Mouse (Mus musculus): Measurements from ENCODE around the gene Slc7a5. TPM values are rescaled to one million over a fixed set of nuclear protein-coding genes. Genes with fewer than 3 reads are reported as not detected.

Gene Slc7a5
- polyA plus RNA-seq, 1 experiment: 4.3 TPM

GRCm38 (mm10) chr8:121908378-121909147, 1.1 kb upstream of the Slc7a5 start:
- H3K36me3 ChIP-seq (ENCODE audit: control insufficient read depth, insufficient read depth, low read length): no peaks in the 10 kb centered on the region
- 47% methylated on average over 8 of the region's 8 CpGs for WGBS
- no peaks in the 10 kb centered on the region for H3K27me3 ChIP-seq (replicated peaks; ENCODE audit: control insufficient read depth, insufficient read depth, low read length)
- no peak for DNase-seq
- TF ChIP-seq POLR2A (IDR thresholded peaks at IDR 0.05; ENCODE audit: low read depth, low read length) (no peak), CTCF (conservative IDR thresholded peaks at IDR 0.05; ENCODE audit: insufficient read depth, insufficient read length, low read depth, low read length) (no peak)
- no peaks in the 10 kb centered on the region for H3K4me1 ChIP-seq (ENCODE audit: control insufficient read depth, insufficient read depth, low read length)
- no peak overlapping the region for H3K27ac ChIP-seq (ENCODE audit: insufficient read depth, low read depth, low read length)
- H3K4me3 ChIP-seq (ENCODE audit: insufficient read depth, low read depth, low read length): no peak overlapping the region

- TF ChIP-seq CTCF (conservative IDR thresholded peaks at IDR 0.05; ENCODE audit: insufficient read depth, insufficient read length, low read depth, low read length) (no peak), POLR2A (IDR thresholded peaks at IDR 0.05; ENCODE audit: low read depth, low read length) (no peak)
- DNase-seq: no peak
- under 1% methylated on average over 72 of the region's 72 CpGs for WGBS
- Histone ChIP-seq H3K4me3 (ENCODE audit: insufficient read depth, low read depth, low read length) (peak overlapping the region; percentile 69), H3K27ac (ENCODE audit: insufficient read depth, low read depth, low read length) (no peak overlapping the region), H3K4me1 (ENCODE audit: control insufficient read depth, insufficient read depth, low read length) (no peaks in the 10 kb centered on the region), H3K36me3 (ENCODE audit: control insufficient read depth, insufficient read depth, low read length) (no peaks in the 10 kb centered on the region), H3K27me3 (replicated peaks; ENCODE audit: control insufficient read depth, insufficient read depth, low read length) (no peaks in the 10 kb centered on the region)
These were observed 667 bp downstream of the Slc7a5 start for GRCm38 (mm10) chr8:121906542-121907512.

DNA sequence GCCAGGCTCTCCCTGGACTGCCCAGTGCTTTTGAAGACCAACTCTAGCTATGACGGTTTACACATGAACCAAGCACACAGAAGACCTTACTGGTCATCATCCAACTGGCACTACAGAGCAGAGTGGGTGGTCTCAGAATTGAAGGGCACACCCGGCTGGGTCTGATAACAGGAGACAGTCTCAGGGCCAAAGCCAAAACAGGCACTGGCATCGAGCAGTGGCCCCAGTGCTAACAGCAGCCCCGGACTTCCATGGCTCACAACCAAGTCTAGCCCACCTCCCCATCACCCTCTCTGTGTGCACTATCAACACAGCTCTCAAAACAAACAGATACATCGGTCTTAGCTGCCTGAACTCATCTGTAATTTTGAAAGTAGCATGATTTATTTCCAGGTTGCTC, 1.6 kb downstream of the Slc7a5 start:
- Histone ChIP-seq H3K4me1 (ENCODE audit: control insufficient read depth, insufficient read depth, low read length) (no peaks in the 10 kb centered on the region), H3K27me3 (replicated peaks; ENCODE audit: control insufficient read depth, insufficient read depth, low read length) (no peaks in the 10 kb centered on the region), H3K36me3 (ENCODE audit: control insufficient read depth, insufficient read depth, low read length) (no peaks in the 10 kb centered on the region), H3K4me3 (ENCODE audit: insufficient read depth, low read depth, low read length) (no peak overlapping the region), H3K27ac (ENCODE audit: insufficient read depth, low read depth, low read length) (no peak overlapping the region)
- DNase-seq: no peak
- TF ChIP-seq POLR2A (IDR thresholded peaks at IDR 0.05; ENCODE audit: low read depth, low read length) (no peak), CTCF (conservative IDR thresholded peaks at IDR 0.05; ENCODE audit: insufficient read depth, insufficient read length, low read depth, low read length) (no peak)
- WGBS: 53% methylated on average over 5 of the region's 5 CpGs

- 48% methylated on average over 1 of the region's 1 CpGs for WGBS
- no peaks in the 10 kb centered on the region for H3K4me1 ChIP-seq (ENCODE audit: control insufficient read depth, insufficient read depth, low read length)
- DNase-seq: no peak
- TF ChIP-seq POLR2A (IDR thresholded peaks at IDR 0.05; ENCODE audit: low read depth, low read length): no peak
- TF ChIP-seq CTCF (conservative IDR thresholded peaks at IDR 0.05; ENCODE audit: insufficient read depth, insufficient read length, low read depth, low read length): no peak
- no peaks in the 10 kb centered on the region for H3K27me3 ChIP-seq (replicated peaks; ENCODE audit: control insufficient read depth, insufficient read depth, low read length)
- no peaks in the 10 kb centered on the region for H3K36me3 ChIP-seq (ENCODE audit: control insufficient read depth, insufficient read depth, low read length)
- H3K4me3 ChIP-seq (ENCODE audit: insufficient read depth, low read depth, low read length): no peak overlapping the region
- H3K27ac ChIP-seq (ENCODE audit: insufficient read depth, low read depth, low read length): no peak overlapping the region
These were observed 2.1 kb downstream of the Slc7a5 start for GRCm38 (mm10) chr8:121905420-121905819.

- Histone ChIP-seq H3K4me3 (ENCODE audit: insufficient read depth, low read depth, low read length) (no peak overlapping the region), H3K36me3 (ENCODE audit: control insufficient read depth, insufficient read depth, low read length) (no peaks in the 10 kb centered on the region), H3K4me1 (ENCODE audit: control insufficient read depth, insufficient read depth, low read length) (no peaks in the 10 kb centered on the region), H3K27me3 (replicated peaks; ENCODE audit: control insufficient read depth, insufficient read depth, low read length) (no peaks in the 10 kb centered on the region), H3K27ac (ENCODE audit: insufficient read depth, low read depth, low read length) (no peak overlapping the region)
- 83% methylated on average over 9 of the region's 9 CpGs for WGBS
- TF ChIP-seq POLR2A (IDR thresholded peaks at IDR 0.05; ENCODE audit: low read depth, low read length): no peak
- TF ChIP-seq CTCF (conservative IDR thresholded peaks at IDR 0.05; ENCODE audit: insufficient read depth, insufficient read length, low read depth, low read length): no peak
- DNase-seq: no peak
These were observed 2.5 kb downstream of the Slc7a5 start for GRCm38 (mm10) chr8:121904999-121905398.

- DNase-seq: no peak
- 79% methylated on average over 6 of the region's 6 CpGs for WGBS
- TF ChIP-seq POLR2A (IDR thresholded peaks at IDR 0.05; ENCODE audit: low read depth, low read length) (no peak), CTCF (conservative IDR thresholded peaks at IDR 0.05; ENCODE audit: insufficient read depth, insufficient read length, low read depth, low read length) (no peak)
- Histone ChIP-seq H3K27ac (ENCODE audit: insufficient read depth, low read depth, low read length) (no peak overlapping the region), H3K27me3 (replicated peaks; ENCODE audit: control insufficient read depth, insufficient read depth, low read length) (no peaks in the 10 kb centered on the region), H3K4me1 (ENCODE audit: control insufficient read depth, insufficient read depth, low read length) (no peaks in the 10 kb centered on the region), H3K36me3 (ENCODE audit: control insufficient read depth, insufficient read depth, low read length) (no peaks in the 10 kb centered on the region), H3K4me3 (ENCODE audit: insufficient read depth, low read depth, low read length) (no peak overlapping the region)
These were observed 3.5 kb downstream of the Slc7a5 start for GRCm38 (mm10) chr8:121903977-121904376.
